Mouse (Mus musculus) MEL (cell line): ENCODE results near the gene Olfr195. TPM values are rescaled to one million over a fixed set of nuclear protein-coding genes. Genes with fewer than 3 reads are reported as not detected.

ENCODE experiments used
- DNase-seq: peaks from one replicate; pipeline ENCODE4 v3.0.0; 2011; ENCODE audit warnings: low read depth, low spot score
- H3K27ac ChIP-seq: 2 replicates; pipeline ENCODE4 v1.5.1; 2012; ENCODE audit warnings: low read depth, mild to moderate bottlenecking, control low read depth, low read length, moderate library complexity; ENCODE audit not compliant: control insufficient read depth
- H3K27me3 ChIP-seq, 2 experiments: fragments of 150-350 bp in 1 of 2; sonication (generic) in 1 of 2; 2 replicates each; pipeline ENCODE4 v1.6.1; 2012; ENCODE audit warnings: low read length in 2 of 2, mild to moderate bottlenecking in 2 of 2, improper control_type of control experiment in 1 of 2, moderate library complexity in 1 of 2; ENCODE audit not compliant: insufficient read depth in 2 of 2, control insufficient read depth in 1 of 2
- H3K36me3 ChIP-seq, 2 experiments: 2 replicates each; pipeline ENCODE4 v1.6.1; 2012 to 2014; ENCODE audit warnings: low read length in 2 of 2, improper control_type of control experiment in 1 of 2, inconsistent platforms in 1 of 2, mild to moderate bottlenecking in 1 of 2; ENCODE audit not compliant: insufficient read depth in 2 of 2, control insufficient read depth in 1 of 2
- H3K4me1 ChIP-seq, 2 experiments: fragments of 150-350 bp in 1 of 2; sonication (generic) in 1 of 2; 2 replicates each; pipeline ENCODE4 v1.6.1; 2012; ENCODE audit warnings: low read length in 2 of 2, improper control_type of control experiment in 1 of 2, mild to moderate bottlenecking in 1 of 2; ENCODE audit not compliant: insufficient read depth in 2 of 2, control insufficient read depth in 1 of 2
- H3K4me3 ChIP-seq, 2 experiments: fragments of 150-350 bp in 1 of 2; sonication (generic) in 1 of 2; 2 replicates each; pipeline ENCODE4 v1.5.1; 2012; ENCODE audit warnings: low read depth in 2 of 2, low read length in 2 of 2, mild to moderate bottlenecking in 2 of 2, moderate library complexity in 2 of 2, control low read depth in 1 of 2, improper control_type of control experiment in 1 of 2; ENCODE audit not compliant: control insufficient read depth in 1 of 2, insufficient read depth in 1 of 2
- H3K79me2 ChIP-seq: 2 replicates; pipeline ENCODE4 v1.6.1; 2012; ENCODE audit warnings: mild to moderate bottlenecking, low read length, moderate library complexity; ENCODE audit not compliant: control insufficient read depth, poor library complexity, insufficient read depth
- H3K9ac ChIP-seq: 2 replicates; pipeline ENCODE4 v1.6.1; 2012; ENCODE audit warnings: low read depth, mild to moderate bottlenecking, control low read depth, low read length, moderate library complexity; ENCODE audit not compliant: control insufficient read depth, poor library complexity, severe bottlenecking
- H3K9me3 ChIP-seq: fragments of 150-350 bp; sonication (generic); replicated peaks from 2 replicates; pipeline ENCODE4 v1.6.1; 2012; ENCODE audit warnings: mild to moderate bottlenecking, low read length, improper control_type of control experiment, moderate library complexity; ENCODE audit not compliant: insufficient read depth
- BHLHE40 ChIP-seq: IDR thresholded peaks from 2 replicates; pipeline ENCODE4 v1.6.1; 2012; ENCODE audit warnings: low read depth, mild to moderate bottlenecking, inconsistent platforms, low read length, improper control_type of control experiment, borderline replicate concordance
- E2F4 ChIP-seq: IDR thresholded peaks from 2 replicates; pipeline ENCODE4 v1.6.1; 2011; ENCODE audit warnings: low read depth, low read length, improper control_type of control experiment, borderline replicate concordance
- MAFK ChIP-seq: IDR thresholded peaks from 2 replicates; pipeline ENCODE4 v1.6.1; 2011; ENCODE audit warnings: low read depth, mild to moderate bottlenecking, low read length, improper control_type of control experiment, borderline replicate concordance
- MXI1 ChIP-seq: IDR thresholded peaks from 2 replicates; pipeline ENCODE4 v1.6.1; 2011; ENCODE audit warnings: mild to moderate bottlenecking, low read depth, low read length, improper control_type of control experiment
- MYB ChIP-seq: IDR thresholded peaks from 2 replicates; pipeline ENCODE4 v1.6.1; 2011; ENCODE audit warnings: mild to moderate bottlenecking, low read depth, low read length, improper control_type of control experiment
- NELFE ChIP-seq: IDR thresholded peaks from 2 replicates; pipeline ENCODE4 v1.6.1; 2011; ENCODE audit warnings: low read depth, low read length, improper control_type of control experiment
- TCF12 ChIP-seq: IDR thresholded peaks from 2 replicates; pipeline ENCODE4 v1.6.1; 2014; ENCODE audit warnings: low read depth, mild to moderate bottlenecking, inconsistent platforms, low read length, improper control_type of control experiment, moderate library complexity
- ZKSCAN1 ChIP-seq: IDR thresholded peaks from 2 replicates; pipeline ENCODE4 v1.6.1; 2012; ENCODE audit warnings: low read depth, mild to moderate bottlenecking, inconsistent platforms, low read length, improper control_type of control experiment, moderate library complexity
- ZMIZ1 ChIP-seq: IDR thresholded peaks from 2 replicates; pipeline ENCODE4 v1.6.1; 2012; ENCODE audit warnings: low read depth, mild to moderate bottlenecking, inconsistent platforms, low read length, improper control_type of control experiment, moderate library complexity
- polyA plus RNA-seq, 2 experiments: library from polyadenylated mRNA; stranded (reverse) in 1 of 2; unstranded in 1 of 2; fragments of >175 nt in 1 of 2; fragments of >200 nt in 1 of 2; gene quantifications; 2 replicates each; pipeline versions ENCODE4 v1.2.1 to v1.2.4; 2012; ENCODE audit warnings: low replicate concordance in 2 of 2, low read depth in 1 of 2; ENCODE audit not compliant: insufficient read length in 2 of 2, insufficient read depth in 1 of 2, missing spikeins in 1 of 2
- total RNA-seq: library from RNA; depleted of rRNA; stranded (reverse); fragments of 300-350 nt; gene quantifications from 2 replicates; pipeline ENCODE4 v1.2.3, GENCODE M21; 2012; rRNA removed

The Olfr195 gene
- total and polyA plus RNA-seq, 3 experiments: 0.15 TPM; not detected in 2

DNA sequence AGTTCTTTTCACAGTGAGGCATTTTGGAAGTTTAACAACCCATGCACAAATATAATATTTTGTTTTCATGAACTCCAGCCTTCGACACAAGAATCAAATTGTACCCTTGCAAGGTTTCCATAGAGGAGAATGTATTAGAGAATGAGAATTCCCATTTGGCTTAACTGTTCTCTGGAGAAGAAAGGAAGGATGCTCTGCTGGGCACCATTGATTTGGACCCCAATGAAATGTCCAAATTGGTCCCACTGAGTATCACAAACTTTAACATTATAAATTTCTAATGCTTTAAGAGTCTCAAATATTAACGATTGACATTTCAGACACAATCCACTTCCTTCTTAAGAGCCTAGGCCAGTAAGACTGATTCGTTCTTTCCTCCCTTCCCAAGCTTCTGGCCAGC, 23.5 kb downstream of the Olfr195 start, which contains the start of gene Olfr196:
Gene Olfr196, minus strand, starts transcription at position 101 of the 400 bp plus-strand sequence.
- Histone ChIP-seq H3K27ac (no peak within 1 kb of the TSS), H3K9ac (no peak within 1 kb of the TSS), H3K79me2 (no peaks in the 10 kb centered on the region), H3K9me3 (no peaks in the 10 kb centered on the region), H3K36me3 (no peaks in the 10 kb centered on the region), H3K27me3 (no peaks in the 10 kb centered on the region), H3K4me3 (no peak within 1 kb of the TSS)
- no peak for DNase-seq
- TF ChIP-seq ZMIZ1 (no peak), MXI1 (no peak), NELFE (no peak), TCF12 (no peak), ZKSCAN1 (no peak), BHLHE40 (no peak), E2F4 (no peak), MAFK (no peak), MYB (no peak)
- TF ChIP-seq, all 39 proteins: peak for 0
- no peaks in the 10 kb centered on the region for H3K4me1 ChIP-seq

Other genes with a start within 250 kb of the Olfr195 start
- 0.12 TPM in 1 of 2 replicates, not detected in the other for gene Olfr181, start 218.3 kb upstream of the Olfr195 start, total RNA-seq
- gene Olfr181, start 218.3 kb upstream of the Olfr195 start, polyA plus RNA-seq: not detected
- 0.50 TPM in 1 of 2 replicates, not detected in the other for gene Olfr180, start 217.7 kb upstream of the Olfr195 start, total RNA-seq
- 1 to 10 TPM in 1 of 2 experiments, not detected in 1; 1.1 TPM for gene Olfr180, start 217.7 kb upstream of the Olfr195 start, polyA plus RNA-seq
- 0.42 and 0.73 TPM in 2 replicates for gene Olfr183, start 151.7 kb upstream of the Olfr195 start, total RNA-seq
- under 1 TPM in 1 of 2 experiments, not detected in 1; 0.49 TPM for gene Olfr183, start 151.7 kb upstream of the Olfr195 start, polyA plus RNA-seq
- gene Olfr186, start 116.8 kb upstream of the Olfr195 start, total RNA-seq: not detected in 2 replicates
- gene Olfr186, start 116.8 kb upstream of the Olfr195 start, polyA plus RNA-seq: under 1 TPM in 1 of 2 experiments, not detected in 1; 0.15 TPM
- not detected in 2 replicates for gene Olfr187, start 107.3 kb upstream of the Olfr195 start, total RNA-seq
- gene Olfr187, start 107.3 kb upstream of the Olfr195 start, polyA plus RNA-seq: not detected
- gene Olfr190, start 69.0 kb upstream of the Olfr195 start, total RNA-seq: not detected in 2 replicates
- gene Olfr190, start 69.0 kb upstream of the Olfr195 start, polyA plus RNA-seq: not detected
- gene Olfr191, start 57.2 kb upstream of the Olfr195 start, total RNA-seq: not detected in 2 replicates
- under 1 TPM in 1 of 2 experiments, not detected in 1; 0.01 TPM for gene Olfr191, start 57.2 kb upstream of the Olfr195 start, polyA plus RNA-seq
- gene Olfr193, start 35.2 kb upstream of the Olfr195 start, total RNA-seq: not detected in 2 replicates
- not detected for gene Olfr193, start 35.2 kb upstream of the Olfr195 start, polyA plus RNA-seq
- not detected in 2 replicates for gene Olfr194, start 26.0 kb upstream of the Olfr195 start, total RNA-seq
- not detected for gene Olfr194, start 26.0 kb upstream of the Olfr195 start, polyA plus RNA-seq
- gene Olfr196, start 23.4 kb downstream of the Olfr195 start, total RNA-seq: not detected in 2 replicates
- not detected for gene Olfr196, start 23.4 kb downstream of the Olfr195 start, polyA plus RNA-seq
- not detected in 2 replicates for gene Olfr198, start 56.5 kb downstream of the Olfr195 start, total RNA-seq
- gene Olfr198, start 56.5 kb downstream of the Olfr195 start, polyA plus RNA-seq: not detected
- gene Olfr199, start 72.7 kb downstream of the Olfr195 start, total RNA-seq: 0.08 and 0.16 TPM in 2 replicates
- gene Olfr199, start 72.7 kb downstream of the Olfr195 start, polyA plus RNA-seq: under 1 TPM in 1 of 2 experiments, not detected in 1; 0.22 TPM
- 0.08 TPM in 1 of 2 replicates, not detected in the other for gene Olfr201, start 125.6 kb downstream of the Olfr195 start, total RNA-seq
- gene Olfr201, start 125.6 kb downstream of the Olfr195 start, polyA plus RNA-seq: under 1 TPM in 1 of 2 experiments, not detected in 1; 0.03 TPM
- not detected in 2 replicates for gene Olfr202, start 139.7 kb downstream of the Olfr195 start, total RNA-seq
- not detected for gene Olfr202, start 139.7 kb downstream of the Olfr195 start, polyA plus RNA-seq
- gene Olfr203, start 151.8 kb downstream of the Olfr195 start, total RNA-seq: not detected in 2 replicates
- gene Olfr203, start 151.8 kb downstream of the Olfr195 start, polyA plus RNA-seq: not detected
- gene Olfr204, start 171.2 kb downstream of the Olfr195 start, total RNA-seq: not detected in 2 replicates
- not detected for gene Olfr204, start 171.2 kb downstream of the Olfr195 start, polyA plus RNA-seq
- not detected in 2 replicates for gene Olfr205, start 184.1 kb downstream of the Olfr195 start, total RNA-seq
- gene Olfr205, start 184.1 kb downstream of the Olfr195 start, polyA plus RNA-seq: not detected
- not detected in 2 replicates for gene Olfr206, start 202.2 kb downstream of the Olfr195 start, total RNA-seq
- not detected for gene Olfr206, start 202.2 kb downstream of the Olfr195 start, polyA plus RNA-seq
- not detected in 2 replicates for gene Olfr209, start 216.9 kb downstream of the Olfr195 start, total RNA-seq
- gene Olfr209, start 216.9 kb downstream of the Olfr195 start, polyA plus RNA-seq: not detected